Mouse (Mus musculus) ES-E14 (cell line): ENCODE measurements around the gene Mast4.

Experiments used
- CHD2 ChIP-seq: IDR thresholded peaks from 2 replicates; pipeline ENCODE4 v1.6.1; 2014; ENCODE audit warnings: mild to moderate bottlenecking, low read depth, low read length, inconsistent platforms
- ZC3H11A ChIP-seq: IDR thresholded peaks from 2 replicates; pipeline ENCODE4 v1.6.1; 2012; ENCODE audit warnings: low read depth, mild to moderate bottlenecking, inconsistent platforms, low read length, borderline replicate concordance
- ZNF384 ChIP-seq: IDR thresholded peaks from 2 replicates; pipeline ENCODE4 v1.6.1; 2012; ENCODE audit warnings: low read depth, low read length, inconsistent platforms

GRCm38 (mm10) chr13:102744481-102745269 is 589.6 kb downstream of the Mast4 start:
- TF ChIP-seq ZC3H11A (peak; percentile 60; the same call in 1 of the 2 replicates), ZNF384 (peak; percentile 96), CHD2 (no peak)
